Mouse (Mus musculus): ENCODE measurements around the gene Inpp4b.

Inpp4b gene

DNA sequence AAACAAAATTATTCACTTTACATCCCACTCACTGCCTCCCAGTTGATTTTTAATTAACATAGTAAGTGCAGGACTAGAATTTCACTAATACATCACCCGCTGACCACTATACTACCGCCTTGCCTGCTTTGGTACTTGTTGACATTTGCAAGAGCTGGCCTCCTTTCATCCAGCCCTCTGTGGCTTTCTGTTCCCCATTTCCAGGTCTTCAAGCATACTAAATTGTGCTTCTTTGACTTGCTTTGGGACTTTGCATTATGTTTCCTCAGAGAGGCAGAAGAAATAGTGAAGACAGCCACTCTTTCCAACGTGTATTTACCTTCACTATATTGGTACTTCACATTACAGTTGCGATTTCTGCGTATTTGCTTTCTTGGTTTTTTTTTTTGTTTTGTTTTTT is 244.4 kb downstream of the Inpp4b start:
- DNase-seq, result no peak

GRCm38 (mm10) chr8:81594134-81594714 is 251.9 kb downstream of the Inpp4b start:
- DNase-seq, result no peak

DNA sequence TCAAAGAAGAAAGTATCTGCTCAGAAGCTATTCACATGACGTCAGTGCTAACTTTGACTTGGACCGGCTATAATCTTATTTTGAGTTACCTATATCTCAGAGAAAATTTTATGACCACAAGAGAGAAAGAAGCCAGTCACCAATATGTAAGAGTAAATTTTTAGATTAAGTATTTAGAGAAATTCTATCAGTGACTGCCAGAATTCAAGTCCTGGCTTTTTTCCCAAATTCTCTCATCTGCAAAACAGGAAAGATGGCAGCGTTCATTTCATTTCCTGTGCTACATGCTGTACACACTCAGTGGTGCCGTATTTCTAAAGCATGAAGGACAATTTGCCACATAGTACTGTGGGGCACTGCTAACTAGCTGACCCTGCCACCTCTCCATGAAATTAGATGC is 256.9 kb downstream of the Inpp4b start:
- no peak for DNase-seq

DNA sequence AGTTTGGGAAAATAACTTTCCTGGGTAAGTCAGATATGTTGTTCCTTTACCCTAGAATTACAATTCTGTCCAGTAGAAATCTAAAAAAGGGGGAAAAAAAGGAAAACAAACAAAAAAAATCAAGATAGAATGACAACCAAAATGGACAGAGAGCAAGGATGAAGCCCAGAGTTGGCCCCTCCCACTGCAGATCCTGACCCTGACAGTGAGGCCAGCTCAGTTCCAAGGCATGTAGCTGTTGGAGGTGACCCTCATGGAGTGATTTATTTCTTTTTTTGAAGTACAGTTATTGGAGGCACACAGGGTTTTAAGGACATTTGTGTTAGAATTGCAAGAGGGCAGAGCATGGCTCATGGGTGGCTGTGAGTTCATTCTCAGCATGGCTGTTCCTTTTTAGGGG is 258.8 kb downstream of the Inpp4b start:
- DNase-seq, result no peak

- no peak for DNase-seq
Measured at GRCm38 (mm10) chr8:81608082-81608481, 265.7 kb downstream of the Inpp4b start.

DNA sequence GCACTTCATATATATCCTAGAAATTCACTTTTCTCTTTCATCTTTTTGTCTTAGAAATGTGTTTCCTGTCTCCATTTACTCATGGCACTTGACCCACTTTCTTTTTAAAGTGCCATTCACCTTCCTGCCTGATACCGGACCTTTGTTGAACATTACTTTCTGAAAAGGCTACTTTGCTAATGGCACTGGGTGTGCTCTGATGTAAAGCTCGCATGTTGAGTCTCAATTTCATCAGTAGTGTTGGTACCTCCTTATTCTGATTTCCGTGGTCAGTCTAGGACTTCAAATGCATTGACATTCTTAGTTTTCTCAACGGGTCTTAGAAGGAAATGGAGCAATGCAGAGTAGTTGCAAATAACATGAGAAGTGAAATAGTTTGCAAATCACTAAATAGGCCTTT is 266.7 kb downstream of the Inpp4b start:
- no peak for DNase-seq

DNA sequence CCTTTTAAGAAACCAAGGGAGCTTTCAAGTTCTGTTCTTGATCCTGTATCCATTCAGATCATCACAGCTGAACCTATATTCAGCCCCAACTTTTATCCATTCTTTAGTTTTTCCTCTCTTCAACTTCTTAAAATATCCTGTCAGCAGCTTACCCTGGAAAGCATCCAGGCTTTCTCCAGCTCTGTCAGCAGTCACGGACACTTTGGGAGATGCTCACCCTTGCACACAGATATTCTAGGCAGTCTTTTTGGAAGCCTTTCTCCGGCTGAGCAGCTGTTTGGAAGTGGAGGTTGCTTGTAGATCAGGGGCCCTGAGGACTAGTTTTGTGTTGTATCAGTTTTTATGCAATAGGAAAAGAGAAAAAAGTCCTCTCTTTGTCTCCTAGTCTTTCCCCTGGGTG is 270.3 kb downstream of the Inpp4b start:
- peak; percentile 27 for DNase-seq

DNA sequence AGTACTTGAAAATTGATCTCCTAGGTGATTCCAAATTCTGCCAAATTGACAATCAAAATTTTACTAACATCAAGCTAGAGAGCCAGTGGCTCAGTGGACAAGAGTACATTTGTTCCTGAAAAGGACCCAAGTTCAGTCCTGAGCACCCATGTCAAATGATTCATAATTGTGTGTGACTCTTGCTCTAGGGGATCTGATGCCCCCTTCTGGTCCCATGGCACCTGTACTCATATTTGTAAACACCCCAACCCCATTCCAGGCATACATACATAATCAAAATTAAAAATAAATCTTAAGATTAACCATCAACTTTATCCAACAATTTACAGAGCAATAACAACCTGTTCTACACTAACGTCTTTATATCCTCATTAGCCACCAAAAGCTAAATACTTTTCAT is 271.8 kb downstream of the Inpp4b start:
- DNase-seq, result no peak

GRCm38 (mm10) chr8:81614605-81615004 is 272.2 kb downstream of the Inpp4b start:
- DNase-seq, result no peak

DNA sequence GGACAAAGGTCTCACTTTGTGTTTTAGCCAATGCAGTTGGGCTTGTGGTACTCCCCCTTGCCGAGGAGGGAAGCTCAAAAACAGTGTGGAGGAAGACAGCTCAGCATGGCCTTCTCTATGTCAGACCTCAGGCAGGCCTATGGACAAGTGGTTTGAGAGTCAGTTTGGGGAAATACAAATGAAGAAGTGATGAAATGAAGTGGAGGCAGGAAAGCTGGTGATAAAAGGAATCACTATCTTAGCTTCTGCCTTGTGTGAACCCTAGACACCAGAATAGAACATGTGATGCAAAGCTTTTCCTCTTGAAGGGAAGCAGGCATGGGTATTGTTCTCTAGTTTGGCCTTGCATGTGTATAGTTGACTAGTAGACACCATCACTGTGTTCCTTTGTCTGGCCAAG is 273.2 kb downstream of the Inpp4b start:
- DNase-seq, result no peak

- no peak for DNase-seq
Measured at GRCm38 (mm10) chr8:81618918-81619317, 276.6 kb downstream of the Inpp4b start.

DNA sequence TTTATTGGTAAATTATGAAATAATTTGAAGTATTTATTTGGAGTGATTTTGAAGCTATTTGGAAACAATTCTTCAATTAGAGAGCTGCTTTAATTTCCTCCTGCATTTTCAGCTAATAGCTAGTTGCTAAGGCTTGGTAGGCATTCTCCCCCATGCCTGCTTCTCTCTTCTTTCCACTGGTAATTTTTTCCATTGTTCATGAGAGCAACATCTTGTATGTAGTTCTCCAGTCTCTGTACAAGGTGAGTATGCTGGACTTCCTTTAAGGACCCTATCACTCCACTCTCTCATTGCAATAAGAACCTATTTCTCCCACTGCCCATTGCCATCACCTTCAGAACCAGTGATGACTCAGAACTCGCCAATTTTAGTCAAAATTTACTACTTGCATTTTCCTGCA is 292.7 kb downstream of the Inpp4b start:
- DNase-seq, result no peak

DNA sequence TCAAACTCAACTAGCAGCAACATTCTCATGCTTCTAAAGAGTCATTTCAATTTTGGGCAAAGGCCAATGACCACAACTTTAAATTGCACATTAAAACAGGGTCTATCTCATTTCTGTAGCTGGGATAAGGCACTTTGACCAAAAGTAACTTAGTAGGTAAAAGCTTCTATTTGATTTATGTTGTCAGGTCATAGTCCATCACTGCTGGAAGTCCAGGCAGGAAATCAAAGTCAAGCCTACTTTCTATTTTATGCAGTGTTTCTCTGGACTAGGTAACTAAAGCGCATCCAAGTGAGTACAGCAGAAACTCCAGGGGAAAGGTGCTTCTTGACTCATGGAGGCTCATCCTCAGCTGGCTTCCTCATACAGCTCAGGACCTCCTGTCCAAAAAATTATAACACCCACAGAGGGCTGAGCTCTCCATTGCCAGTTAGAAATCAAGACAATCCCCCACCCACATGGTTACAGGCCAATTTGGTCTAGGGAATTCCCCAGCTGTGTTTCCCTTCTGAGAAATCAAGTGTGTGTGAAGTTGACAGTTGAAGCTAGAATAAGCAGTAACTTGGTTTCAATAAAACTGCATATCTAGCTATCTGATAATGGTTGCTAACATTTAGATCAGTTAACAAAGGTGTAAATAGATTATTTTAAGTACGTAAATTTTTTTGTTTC is 293.7 kb downstream of the Inpp4b start:
- no peak for DNase-seq

DNA sequence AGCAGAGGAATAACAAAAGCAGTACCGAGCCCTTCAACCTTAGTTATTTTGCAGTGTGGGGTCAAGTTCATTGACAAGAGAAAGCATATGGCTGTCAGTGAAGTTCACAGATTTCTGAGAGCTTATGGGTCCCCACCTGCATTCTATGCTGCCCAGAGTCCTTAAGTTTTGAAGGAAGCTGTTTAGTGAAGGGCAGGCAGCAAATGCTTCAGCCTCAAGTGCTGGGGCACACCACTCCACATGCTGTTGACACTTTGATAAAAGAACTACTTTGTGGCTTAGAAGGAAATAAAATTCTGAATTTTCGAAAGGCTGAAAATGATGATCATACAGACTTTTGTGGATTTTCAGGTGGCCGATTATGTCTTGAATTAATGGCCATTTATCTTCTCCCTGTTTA is 296.1 kb downstream of the Inpp4b start:
- no peak for DNase-seq

- DNase-seq, result no peak
Measured at GRCm38 (mm10) chr8:81639820-81640219, 297.5 kb downstream of the Inpp4b start.

DNA sequence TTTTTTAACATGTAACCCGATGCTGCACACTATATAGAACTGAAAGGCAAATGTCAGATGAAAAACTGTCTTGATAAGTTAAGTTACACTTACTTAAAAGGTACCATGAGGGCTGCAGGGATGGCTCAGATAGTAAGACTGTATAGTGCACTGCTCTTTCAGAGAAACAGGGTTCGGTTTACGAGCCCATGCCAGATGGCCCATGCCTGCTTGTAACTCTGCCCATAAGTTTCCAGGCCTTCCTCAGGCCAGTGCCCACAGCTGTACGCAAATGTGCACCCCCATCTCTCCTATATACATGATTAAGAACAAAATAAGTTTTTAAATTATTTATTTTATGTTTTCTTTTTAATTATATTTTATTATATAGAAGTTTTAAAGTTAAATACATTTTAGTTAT is 300.7 kb downstream of the Inpp4b start:
- no peak for DNase-seq

DNA sequence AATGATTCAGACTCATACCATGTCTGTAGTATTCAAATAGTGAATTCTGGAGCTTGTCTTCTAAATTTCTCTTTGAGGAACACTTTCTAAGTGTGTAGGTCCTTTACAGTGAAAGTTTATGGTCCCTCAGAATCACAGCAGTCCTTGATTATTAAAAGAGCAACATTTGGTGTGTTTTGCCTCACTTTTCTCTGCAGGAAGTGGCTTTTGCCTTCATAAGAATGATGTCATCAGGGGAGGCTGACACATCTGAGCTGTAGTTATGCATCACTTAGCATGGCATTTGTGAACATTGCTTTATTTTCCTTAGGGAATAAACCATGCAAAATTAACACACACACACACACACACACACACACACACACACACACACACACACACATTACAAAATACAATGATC is 349.8 kb downstream of the Inpp4b start:
- DNase-seq, result no peak

DNA sequence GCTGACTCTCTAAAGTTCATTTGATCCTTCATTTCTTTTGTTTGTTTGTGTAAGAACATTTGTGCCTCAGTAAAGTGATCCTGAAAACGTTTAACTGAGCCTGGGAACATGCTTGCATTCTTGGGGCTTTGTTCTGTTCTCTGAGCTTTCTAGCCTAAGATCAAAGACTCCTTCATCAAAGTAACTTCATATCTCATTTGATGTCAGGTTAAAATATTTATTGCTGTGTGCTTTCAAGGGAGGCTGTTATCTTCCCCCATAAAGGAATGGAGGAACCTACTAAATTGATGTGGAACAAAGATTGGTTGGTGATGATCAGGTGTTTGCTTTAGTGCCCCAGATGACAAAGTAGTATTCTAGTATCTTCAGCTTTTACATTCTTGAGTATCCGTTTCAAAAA is 352.5 kb downstream of the Inpp4b start:
- DNase-seq, result no peak

- no peak for DNase-seq
Measured at GRCm38 (mm10) chr8:81702038-81702437, 359.7 kb downstream of the Inpp4b start.

GRCm38 (mm10) chr8:81703571-81704365 is 361.4 kb downstream of the Inpp4b start:
- DNase-seq, result no peak

GRCm38 (mm10) chr8:81707436-81707835 is 365.1 kb downstream of the Inpp4b start:
- peak; percentile 77 for DNase-seq

DNA sequence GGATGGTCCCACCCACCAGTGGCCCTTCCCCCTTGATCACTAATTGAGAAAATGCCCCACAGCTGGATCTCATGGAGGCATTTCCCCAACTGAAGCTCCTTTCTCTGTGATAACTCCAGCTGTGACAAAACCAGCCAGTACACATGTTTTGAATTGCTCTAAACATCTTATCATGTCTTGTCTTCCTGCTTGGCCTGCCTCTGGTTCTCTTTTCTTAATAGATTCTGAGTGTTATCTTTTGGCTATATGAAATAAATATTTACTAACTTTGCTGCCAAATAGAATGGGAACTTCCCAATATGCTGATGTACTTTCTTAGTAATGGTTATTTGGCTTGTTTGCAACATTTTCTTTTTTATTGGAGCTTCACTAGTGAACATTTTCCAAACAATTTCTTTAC is 389.0 kb downstream of the Inpp4b start:
- no peak for DNase-seq

GRCm38 (mm10) chr8:81735655-81736054 is 393.3 kb downstream of the Inpp4b start:
- no peak for DNase-seq

GRCm38 (mm10) chr8:81736103-81736502 is 393.7 kb downstream of the Inpp4b start:
- no peak for DNase-seq

Measured in cerebellum, adult 9-11 months (tissue).